ENCODE assay signal across 8 mouse cellular contexts in genomic region chr10:75121028-75121427, GRCm38 (mm10).
A peak's percentile ranks its signal among the peaks of the same experiment; 100 is the strongest.
DNase-seq lines count a peak whose midpoint lies in the region; ATAC-seq and TF ChIP-seq lines count a peak whose summit lies in the region.

No protein-coding gene starts in this region.

- no peak for TF ChIP-seq CTCF in lung, adult 2 months (IDR thresholded peaks at IDR 0.05; ENCODE audit: insufficient read depth, low read length)

- no peak overlapping the region for H3K4me3 ChIP-seq in lung, adult 2 months (replicated peaks; ENCODE audit: extremely low read depth, low read depth, low read length)
- no peak overlapping the region for H3K4me3 ChIP-seq in heart, embryonic 10.5 days
- no peak overlapping the region for H3K4me3 ChIP-seq in kidney, embryonic 14.5 days (ENCODE audit: low read length)
- H3K4me3 ChIP-seq in megakaryocyte, embryonic 14.5 days (replicated peaks), result peak overlapping the region; percentile 64

- ATAC-seq in kidney, embryonic 14.5 days (ENCODE audit: low FRiP score, low TSS enrichment), result peak; percentile 67
- ATAC-seq in megakaryocyte-erythroid progenitor cell, adult 5-6 weeks (replicated peaks; ENCODE audit: low FRiP score, low TSS enrichment, poor library complexity, severe bottlenecking), result no peak

- H3K4me2 ChIP-seq in kidney, embryonic 14.5 days (replicated peaks; ENCODE audit: low read depth, low read length), result no peak overlapping the region

- no peak overlapping the region for H3K9ac ChIP-seq in kidney, embryonic 14.5 days (ENCODE audit: low read depth, low read length)

- H3K9me3 ChIP-seq in heart, embryonic 10.5 days, result no peaks in the 10 kb centered on the region
- no peaks in the 10 kb centered on the region for H3K9me3 ChIP-seq in kidney, embryonic 14.5 days (ENCODE audit: control insufficient read depth, low read length)
- no peaks in the 10 kb centered on the region for H3K9me3 ChIP-seq in megakaryocyte, embryonic 14.5 days

- TF ChIP-seq POLR2A in lung, adult 2 months (IDR thresholded peaks at IDR 0.05; ENCODE audit: borderline replicate concordance, extremely low read depth, low read depth, low read length), result no peak

- H3K4me1 ChIP-seq in lung, adult 2 months (ENCODE audit: control insufficient read depth, insufficient read depth, low read length), result peaks cover 12% of the 10 kb centered on the region; the same call in 1 of the 2 replicates
- peaks cover 61% of the 10 kb centered on the region for H3K4me1 ChIP-seq in heart, embryonic 10.5 days
- H3K4me1 ChIP-seq in kidney, embryonic 14.5 days (ENCODE audit: control insufficient read depth, insufficient read depth, low read length), result 0 out of 2 replicates have a peak, but pooled peaks cover 3% of the 10 kb centered on the region
- peaks cover 100% of the 10 kb centered on the region for H3K4me1 ChIP-seq in megakaryocyte, embryonic 14.5 days

- 41% methylated on average over 5 of the region's 5 CpGs for WGBS in lung, adult 2 months
- 64% methylated on average over 5 of the region's 5 CpGs for WGBS in heart, embryonic 10.5 days
- 73% methylated on average over 5 of the region's 5 CpGs for WGBS in kidney, embryonic 14.5 days

- peaks cover 3% of the 10 kb centered on the region; the same call in 1 of the 2 replicates for H3K27me3 ChIP-seq in heart, embryonic 10.5 days (ENCODE audit: insufficient read depth, poor library complexity, severe bottlenecking)
- H3K27me3 ChIP-seq in kidney, embryonic 14.5 days (ENCODE audit: control insufficient read depth, insufficient read depth, low read length), result no peaks in the 10 kb centered on the region
- H3K27me3 ChIP-seq in megakaryocyte, embryonic 14.5 days (replicated peaks), result no peaks in the 10 kb centered on the region

- peaks cover 11% of the 10 kb centered on the region for H3K36me3 ChIP-seq in heart, embryonic 10.5 days
- peaks cover 12% of the 10 kb centered on the region for H3K36me3 ChIP-seq in kidney, embryonic 14.5 days (ENCODE audit: control insufficient read depth, insufficient read depth, low read length)
- peaks cover 68% of the 10 kb centered on the region for H3K36me3 ChIP-seq in megakaryocyte, embryonic 14.5 days (replicated peaks; ENCODE audit: low read length)

- peak; percentile 63 to 74 for DNase-seq in lung, adult 18-20 months
- DNase-seq in lung, adult 2 months, result no peak
- DNase-seq in cerebellum, postnatal 10 days, result peak; percentile 80 to 82
- DNase-seq in heart, embryonic 10.5 days (ENCODE audit: low spot score), result peak; percentile 86
- DNase-seq in testis, postnatal 10 days (ENCODE audit: low spot score), result peak; percentile 55

- peak overlapping the region; percentile 39 for H3K27ac ChIP-seq in heart, embryonic 10.5 days
- H3K27ac ChIP-seq in kidney, embryonic 14.5 days (ENCODE audit: low read depth, low read length), result no peak overlapping the region
